Mouse (Mus musculus): ENCODE results near the gene Tmem258. TPM values are rescaled to one million over a fixed set of nuclear protein-coding genes. Genes with fewer than 3 reads are reported as not detected.

Tmem258 gene
- total and polyA plus RNA-seq, 3 experiments = 154 to 205 (median 181) TPM

GRCm38 (mm10) chr19:10248128-10248527 is 44.3 kb downstream of the Tmem258 start:
- H3K9ac ChIP-seq (ENCODE audit: low read depth, low read length) = no peak overlapping the region
- no peak for TF ChIP-seq CTCF (IDR thresholded peaks at IDR 0.05)
- TF ChIP-seq EP300 (IDR thresholded peaks at IDR 0.05; ENCODE audit: insufficient read depth, low read depth, low read length) = no peak
- TF ChIP-seq POLR2A (IDR thresholded peaks at IDR 0.05; ENCODE audit: insufficient read depth, low read depth, low read length) = no peak
- H3K79me2 ChIP-seq (replicated peaks; ENCODE audit: control insufficient read depth, insufficient read depth, low read length) = no peaks in the 10 kb centered on the region
- no peaks in the 10 kb centered on the region for H3K36me3 ChIP-seq (ENCODE audit: control insufficient read depth, insufficient read depth, low read length)
- H3K27ac ChIP-seq = no peak overlapping the region
- 59% methylated on average over 20 of the region's 20 CpGs for WGBS
- DNase-seq = no peak
- no peaks in the 10 kb centered on the region for H3K27me3 ChIP-seq (ENCODE audit: control insufficient read depth, insufficient read depth, low read length)
- intact Hi-C loops (cut with DNase I) = no loop called here
- H3K4me3 ChIP-seq = no peak overlapping the region
- H3K4me1 ChIP-seq (ENCODE audit: control insufficient read depth, insufficient read depth, low read length) = no peaks in the 10 kb centered on the region

Small RNAs within 50 kb of the gene (microRNA-seq; reads per million reads assigned to microRNA genes)
- 0 reads per million in 2 experiments for gene Mir6993

Other genes starting within 250 kb of the Tmem258 start
- gene Fth1, start 223.4 kb upstream of the Tmem258 start, total RNA-seq (2021) = 1,000 to 10,000 TPM; 2,956 to 3,430 TPM
- 2,611 and 2,797 TPM in 2 replicates for gene Fth1, start 223.4 kb upstream of the Tmem258 start, polyA plus RNA-seq (2012; rRNA removed)
- under 1 TPM; 0.10 to 0.11 TPM for gene Best1, start 202.4 kb upstream of the Tmem258 start, total RNA-seq (2021)
- gene Best1, start 202.4 kb upstream of the Tmem258 start, polyA plus RNA-seq (2012; rRNA removed) = 0.45 and 0.47 TPM in 2 replicates
- 1 to 10 TPM; 5.9 to 6.5 TPM for gene Rab3il1, start 202.3 kb upstream of the Tmem258 start, total RNA-seq (2021)
- 11.1 and 14.2 TPM in 2 replicates for gene Rab3il1, start 202.3 kb upstream of the Tmem258 start, polyA plus RNA-seq (2012; rRNA removed)
- gene Fads3, start 162.4 kb upstream of the Tmem258 start, total RNA-seq (2021) = 10 to 100 TPM; 29.7 to 33.7 TPM
- gene Fads3, start 162.4 kb upstream of the Tmem258 start, polyA plus RNA-seq (2012; rRNA removed) = 104 and 135 TPM in 2 replicates
- gene Fads2, start 102.3 kb upstream of the Tmem258 start, total RNA-seq (2021) = 1 to 10 TPM; 5.3 to 6.3 TPM
- gene Fads2, start 102.3 kb upstream of the Tmem258 start, polyA plus RNA-seq (2012; rRNA removed) = 13.3 and 15.5 TPM in 2 replicates
- 10 to 100 TPM; 24.2 to 25.3 TPM for gene Fads1, start 21.1 kb upstream of the Tmem258 start, total RNA-seq (2021)
- 14.6 and 16.2 TPM in 2 replicates for gene Fads1, start 21.1 kb upstream of the Tmem258 start, polyA plus RNA-seq (2012; rRNA removed)
- gene Fen1, start 155 bp downstream of the Tmem258 start, total RNA-seq (2021) = 1 to 10 TPM; 3.7 to 4.5 TPM
- 2.9 and 3.8 TPM in 2 replicates for gene Fen1, start 155 bp downstream of the Tmem258 start, polyA plus RNA-seq (2012; rRNA removed)
- 1 to 10 TPM; 3.9 to 4.7 TPM for gene Myrf, start 36.7 kb downstream of the Tmem258 start, total RNA-seq (2021)
- 6.0 and 6.5 TPM in 2 replicates for gene Myrf, start 36.7 kb downstream of the Tmem258 start, polyA plus RNA-seq (2012; rRNA removed)
- 1 to 10 TPM; 2.5 to 3.3 TPM for gene Dagla, start 100.9 kb downstream of the Tmem258 start, total RNA-seq (2021)
- gene Dagla, start 100.9 kb downstream of the Tmem258 start, polyA plus RNA-seq (2012; rRNA removed) = 4.8 and 5.7 TPM in 2 replicates
- 10 to 100 TPM; 35.7 to 38.6 TPM for gene Syt7, start 185.1 kb downstream of the Tmem258 start, total RNA-seq (2021)
- gene Syt7, start 185.1 kb downstream of the Tmem258 start, polyA plus RNA-seq (2012; rRNA removed) = 17.6 and 20.1 TPM in 2 replicates

All from heart, adult 2 months (tissue).